Mouse (Mus musculus) layer of hippocampus, adult 8-10 months (tissue): Measurements from ENCODE around the gene Ccnt1. TPM values are rescaled to one million over a fixed set of nuclear protein-coding genes. Genes with fewer than 3 reads are reported as not detected.

ENCODE experiments used
- DNase-seq, 2 experiments: peaks; one replicate each; pipeline ENCODE4 v3.0.0; 2022; ENCODE audit warnings: low spot score in 2 of 2
- total RNA-seq, 4 experiments: library from RNA; stranded (reverse); gene quantifications; 2 replicates each; pipeline ENCODE4 v1.2.4; 2022

Gene Ccnt1
- total RNA-seq, result 10 to 100 TPM; 37.3 to 43.8 (median 42.7) TPM

GRCm38 (mm10) chr15:98570873-98571538, at the start of gene Ccnt1, which contains the start of gene 4930415O20Rik:
TSS of gene Ccnt1 (minus strand) at chr15:98570923.
TSS of gene 4930415O20Rik (plus strand) at chr15:98571004.
- DNase-seq, result no peak

GRCm38 (mm10) chr15:98617176-98617537, 46.4 kb upstream of the Ccnt1 start:
- DNase-seq, result peak; percentile 45 to 75

- DNase-seq, result no peak
These were observed 45.8 kb upstream of the Ccnt1 start for GRCm38 (mm10) chr15:98616362-98617175.

- DNase-seq, result no peak
These were observed 45.0 kb upstream of the Ccnt1 start for GRCm38 (mm10) chr15:98615751-98616150.

GRCm38 (mm10) chr15:98614971-98615370, 44.2 kb upstream of the Ccnt1 start:
- no peak for DNase-seq

- no peak for DNase-seq
These were observed 43.8 kb upstream of the Ccnt1 start for GRCm38 (mm10) chr15:98614551-98614950.

- no peak for DNase-seq
These were observed 41.5 kb upstream of the Ccnt1 start for GRCm38 (mm10) chr15:98612229-98612628.

- no peak for DNase-seq
These were observed 39.5 kb upstream of the Ccnt1 start for GRCm38 (mm10) chr15:98610131-98610633.

GRCm38 (mm10) chr15:98609331-98610130, 38.8 kb upstream of the Ccnt1 start, which contains the start of gene Adcy6:
TSS of gene Adcy6 (minus strand) at chr15:98610076.
- peak; percentile 51 to 64 for DNase-seq

GRCm38 (mm10) chr15:98608784-98609250, 38.1 kb upstream of the Ccnt1 start:
- DNase-seq, result no peak

- no peak for DNase-seq
These were observed 37.5 kb upstream of the Ccnt1 start for GRCm38 (mm10) chr15:98608058-98608783.

- no peak for DNase-seq
These were observed 36.8 kb upstream of the Ccnt1 start for GRCm38 (mm10) chr15:98607557-98607956.

- DNase-seq, result no peak
These were observed 36.0 kb upstream of the Ccnt1 start for GRCm38 (mm10) chr15:98606739-98607138.

GRCm38 (mm10) chr15:98606051-98606536, 35.4 kb upstream of the Ccnt1 start:
- no peak for DNase-seq

GRCm38 (mm10) chr15:98604041-98604575, 33.4 kb upstream of the Ccnt1 start:
- no peak for DNase-seq

GRCm38 (mm10) chr15:98602921-98603458, 32.3 kb upstream of the Ccnt1 start:
- no peak for DNase-seq

- DNase-seq, result no peak
These were observed 31.6 kb upstream of the Ccnt1 start for GRCm38 (mm10) chr15:98602191-98602881.

- DNase-seq, result no peak
These were observed 31.1 kb upstream of the Ccnt1 start for GRCm38 (mm10) chr15:98601832-98602190.

- no peak for DNase-seq
These were observed 29.4 kb upstream of the Ccnt1 start for GRCm38 (mm10) chr15:98600036-98600709.
